Mouse (Mus musculus) cerebellum, adult 2 months (tissue): Measurements from ENCODE around the gene Dmp1.

Experiments
- CTCF ChIP-seq: fragments of 200-500 bp; IDR thresholded peaks from 2 replicates; pipeline ENCODE4 v1.5.1; 2011; ENCODE audit warnings: low read depth, mild to moderate bottlenecking, control low read depth, low read length, moderate library complexity, borderline replicate concordance; ENCODE audit not compliant: insufficient read depth
- POLR2A ChIP-seq: fragments of 200-500 bp; IDR thresholded peaks from 2 replicates; pipeline ENCODE4 v1.6.1; 2011; ENCODE audit warnings: low read length, control low read depth, borderline replicate concordance; ENCODE audit not compliant: insufficient read depth

- TF ChIP-seq CTCF (no peak), POLR2A (no peak)
Observed at GRCm38 (mm10) chr5:104195086-104195485, 7.3 kb upstream of the Dmp1 start.
